Mouse (Mus musculus) liver, adult 2 months (tissue): ENCODE measurements around the gene Mlip. TPM values are rescaled to one million over a fixed set of nuclear protein-coding genes. Genes with fewer than 3 reads are reported as not detected.
"Not testable (repeated sequence)": the region's sequence is repeated elsewhere in the genome, so short reads cannot be mapped to it uniquely, and the experiment has no call there.

Experiments used
- DNase-seq: peaks from one replicate; pipeline ENCODE4 v3.0.0-alpha.2; 2011; ENCODE audit warnings: low read depth, low spot score; ENCODE audit errors: extremely low read depth
- H3K27ac ChIP-seq: fragments of 200-500 bp; replicated peaks from 2 replicates; pipeline ENCODE4 v1.5.1; 2012; ENCODE audit warnings: low read depth, mild to moderate bottlenecking, control low read depth, inconsistent platforms, low read length; ENCODE audit not compliant: insufficient read depth
- H3K27me3 ChIP-seq: fragments of 200-500 bp; 2 replicates; pipeline ENCODE4 v1.6.1; 2012; ENCODE audit warnings: mild to moderate bottlenecking, moderate library complexity, low read length, inconsistent platforms; ENCODE audit not compliant: control insufficient read depth, insufficient read depth
- H3K36me3 ChIP-seq: fragments of 200-500 bp; 2 replicates; pipeline ENCODE4 v1.6.1; 2012; ENCODE audit warnings: low read length, inconsistent platforms; ENCODE audit not compliant: control insufficient read depth, insufficient read depth
- H3K4me1 ChIP-seq: fragments of 200-500 bp; 2 replicates; pipeline ENCODE4 v1.6.1; 2011; ENCODE audit warnings: low read length; ENCODE audit not compliant: control insufficient read depth, insufficient read depth
- H3K4me3 ChIP-seq: fragments of 200-500 bp; 2 replicates; pipeline ENCODE4 v1.5.1; 2011; ENCODE audit warnings: low read depth, mild to moderate bottlenecking, control low read depth, low read length, moderate library complexity; ENCODE audit not compliant: insufficient read depth
- H3K79me2 ChIP-seq: fragments of 200-500 bp; 2 replicates; pipeline ENCODE4 v1.6.1; 2012; ENCODE audit warnings: inconsistent platforms, mild to moderate bottlenecking, low read length, moderate library complexity; ENCODE audit not compliant: control insufficient read depth, insufficient read depth
- H3K9ac ChIP-seq: fragments of 200-500 bp; 2 replicates; pipeline ENCODE4 v1.6.1; 2012; ENCODE audit warnings: low read depth, mild to moderate bottlenecking, control low read depth, inconsistent platforms, low read length
- CTCF ChIP-seq: fragments of 200-500 bp; IDR thresholded peaks from 2 replicates; pipeline ENCODE4 v1.5.1; 2011; ENCODE audit warnings: low read depth, low read length, control low read depth
- POLR2A ChIP-seq: fragments of 200-500 bp; IDR thresholded peaks from 2 replicates; pipeline ENCODE4 v1.6.1; 2011; ENCODE audit warnings: low read length, control low read depth; ENCODE audit not compliant: insufficient read depth; ENCODE audit errors: extremely low read depth
- WGBS: fragments of 180-500 bp; shearing (Covaris S2); methylation state at CpG from one replicate; pipeline ENCODE4 v1.1.7; 2018; 5-methylcytosine and 5-hydroxymethylcytosine counted together
- polyA plus RNA-seq: library from polyadenylated mRNA; depleted of rRNA; stranded (reverse); fragments of >200 nt; gene quantifications from 2 replicates; pipeline ENCODE4 v1.2.3, GENCODE M21; 2012
- total RNA-seq: library from RNA; depleted of rRNA; stranded (reverse); fragments of >200 nt; gene quantifications from 2 replicates; pipeline ENCODE4 v1.2.3, GENCODE M21; 2014

The Mlip gene
- total and polyA plus RNA-seq, 2 experiments, result not detected

- Histone ChIP-seq H3K79me2 (no peaks in the 10 kb centered on the region), H3K27me3 (no peaks in the 10 kb centered on the region), H3K36me3 (no peaks in the 10 kb centered on the region), H3K27ac (no peak overlapping the region), H3K9ac (no peak overlapping the region), H3K4me3 (no peak overlapping the region), H3K4me1 (no peaks in the 10 kb centered on the region)
- 79% methylated on average over 9 of the region's 9 CpGs for WGBS
- TF ChIP-seq POLR2A, result no peak
- TF ChIP-seq CTCF, result no peak
- DNase-seq, result no peak
Observed at GRCm38 (mm10) chr9:77369262-77369661, 16.5 kb upstream of the Mlip start.

- not testable (repeated sequence) for H3K27ac ChIP-seq, H3K4me3 ChIP-seq, H3K9ac ChIP-seq, H3K4me1 ChIP-seq, H3K79me2 ChIP-seq, DNase-seq, H3K27me3 ChIP-seq, H3K36me3 ChIP-seq
- WGBS, result 73% methylated on average over 9 of the region's 9 CpGs
Observed at GRCm38 (mm10) chr9:77364681-77365080, 11.9 kb upstream of the Mlip start.

GRCm38 (mm10) chr9:77362906-77363305, 10.1 kb upstream of the Mlip start:
- Histone ChIP-seq H3K4me1 (no peaks in the 10 kb centered on the region), H3K4me3 (no peak overlapping the region), H3K36me3 (no peaks in the 10 kb centered on the region), H3K9ac (no peak overlapping the region), H3K27ac (no peak overlapping the region), H3K27me3 (no peaks in the 10 kb centered on the region), H3K79me2 (no peaks in the 10 kb centered on the region)
- no peak for TF ChIP-seq POLR2A
- no peak for TF ChIP-seq CTCF
- no peak for DNase-seq

GRCm38 (mm10) chr9:77360654-77361053, 7.9 kb upstream of the Mlip start:
- Histone ChIP-seq H3K4me3 (no peak overlapping the region), H3K4me1 (no peaks in the 10 kb centered on the region), H3K9ac (no peak overlapping the region), H3K27ac (no peak overlapping the region), H3K27me3 (no peaks in the 10 kb centered on the region), H3K36me3 (no peaks in the 10 kb centered on the region), H3K79me2 (no peaks in the 10 kb centered on the region)
- WGBS, result 78% methylated on average over 8 of the region's 8 CpGs
- DNase-seq, result no peak
- TF ChIP-seq CTCF (no peak), POLR2A (no peak)

GRCm38 (mm10) chr9:77359278-77359973, 6.7 kb upstream of the Mlip start:
- TF ChIP-seq CTCF, result no peak
- TF ChIP-seq POLR2A, result no peak
- no peak for DNase-seq
- WGBS, result 84% methylated on average over 10 of the region's 10 CpGs

GRCm38 (mm10) chr9:77353942-77354341, 1.2 kb upstream of the Mlip start:
- 72% methylated on average over 4 of the region's 4 CpGs for WGBS
- H3K36me3 ChIP-seq, result no peaks in the 10 kb centered on the region
- H3K27me3 ChIP-seq, result no peaks in the 10 kb centered on the region
- no peak overlapping the region for H3K4me3 ChIP-seq
- H3K79me2 ChIP-seq, result no peaks in the 10 kb centered on the region
- DNase-seq, result no peak
- no peak overlapping the region for H3K9ac ChIP-seq
- H3K27ac ChIP-seq, result no peak overlapping the region
- no peak for TF ChIP-seq CTCF
- no peak for TF ChIP-seq POLR2A
- no peaks in the 10 kb centered on the region for H3K4me1 ChIP-seq

More at GRCm38 (mm10) chr9:77359278-77359973, 6.7 kb upstream of the Mlip start:
- Histone ChIP-seq H3K27me3 (no peaks in the 10 kb centered on the region), H3K27ac (no peak overlapping the region), H3K4me1 (no peaks in the 10 kb centered on the region), H3K79me2 (no peaks in the 10 kb centered on the region), H3K9ac (no peak overlapping the region), H3K4me3 (no peak overlapping the region), H3K36me3 (no peaks in the 10 kb centered on the region)
